10 mouse cellular contexts compared by ENCODE assay signal in the genomic region with DNA sequence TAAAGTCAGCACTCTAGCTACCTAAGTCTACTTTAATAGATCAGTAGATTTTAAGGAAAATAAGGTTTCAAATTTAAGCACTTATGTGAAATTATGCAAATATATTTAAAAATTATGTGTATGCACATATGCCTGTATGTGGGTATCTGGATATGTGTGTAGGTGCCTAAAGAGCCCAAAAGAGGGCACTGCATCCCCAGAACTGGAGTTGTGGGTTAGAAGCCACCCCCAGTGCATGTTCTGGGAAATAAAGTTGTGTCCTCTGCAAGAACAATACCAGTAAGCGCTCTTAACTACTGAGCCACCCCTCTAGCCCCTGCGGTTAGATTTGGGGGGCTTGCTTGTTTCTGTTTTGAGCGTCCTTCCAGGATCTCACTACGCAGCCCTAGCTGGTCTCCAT.
DNase-seq lines count a peak whose midpoint lies in the region; TF ChIP-seq lines count a peak whose summit lies in the region.
"Had no signal": no experiment of that assay in that cellular context is flagged by ENCODE, and none has a peak within 500 bp of the region (broad histone marks: within the 10 kb centered on the region; RNA-seq: fewer than 3 reads in every experiment).

No protein-coding gene starts in this region.

- TF ChIP-seq POLR2A in brain, embryonic 14.5 days (IDR thresholded peaks at IDR 0.05; ENCODE audit: borderline replicate concordance, extremely low read depth, insufficient read depth, insufficient read length, poor library complexity, severe bottlenecking) = no peak
- TF ChIP-seq POLR2A in small intestine, adult 2 months (IDR thresholded peaks at IDR 0.05; ENCODE audit: low read depth, low read length) = no peak

- H3K4me3 ChIP-seq in layer of hippocampus, adult 2 months = no peak overlapping the region
- H3K4me3 ChIP-seq in E14TG2a.4 (replicated peaks; ENCODE audit: low read length) = no peak overlapping the region
- H3K4me3 ChIP-seq in small intestine, adult 2 months (ENCODE audit: low read depth, low read length) = no peak overlapping the region
- H3K4me3 ChIP-seq: heart, embryonic 15.5 days had no signal

- intact Hi-C loops in gastrocnemius, postnatal 14 days (cut with DNase I; ENCODE audit: low total_unique reads) = loop anchor here (5.0 kb wide), 1 partner anchor 120 kb away; no protein-coding TSS in a partner anchor

- no peaks in the 10 kb centered on the region for H3K9me3 ChIP-seq in E14TG2a.4 (ENCODE audit: low read length)
- H3K9me3 ChIP-seq: heart, embryonic 15.5 days had no signal

- TF ChIP-seq CTCF in layer of hippocampus, adult 2 months (conservative IDR thresholded peaks at IDR 0.05) = peak; percentile 77
- TF ChIP-seq CTCF in E14TG2a.4 (conservative IDR thresholded peaks at IDR 0.05; ENCODE audit: low read length) = peak; percentile 28
- TF ChIP-seq CTCF in brain, embryonic 14.5 days (IDR thresholded peaks at IDR 0.05; ENCODE audit: borderline replicate concordance, extremely low read depth, insufficient read depth, insufficient read length) = peak; percentile 21; the same call in 1 of the 2 replicates
- TF ChIP-seq CTCF in small intestine, adult 2 months (IDR thresholded peaks at IDR 0.05; ENCODE audit: extremely low read depth, insufficient read length, insufficient replicate concordance, low read depth, low read length) = peak; percentile 47; the same call in 1 of the 2 replicates

- no peaks in the 10 kb centered on the region; the same call in 1 of the 2 replicates for H3K36me3 ChIP-seq in E14TG2a.4 (ENCODE audit: insufficient read depth, low read length)
- H3K36me3 ChIP-seq in small intestine, adult 2 months (ENCODE audit: control insufficient read depth, insufficient read depth, low read length) = no peaks in the 10 kb centered on the region
- H3K36me3 ChIP-seq: heart, embryonic 15.5 days had no signal

- no peak overlapping the region for H3K27ac ChIP-seq in layer of hippocampus, adult 2 months
- no peak overlapping the region for H3K27ac ChIP-seq in small intestine, adult 2 months (ENCODE audit: insufficient read depth, low read depth, low read length)
- H3K27ac ChIP-seq: heart, embryonic 15.5 days; macrophage had no signal

- 91% methylated on average over 4 of the region's 4 CpGs for WGBS in small intestine, adult 2 months

- H3K27me3 ChIP-seq in E14TG2a.4 (ENCODE audit: insufficient read depth, low read length) = no peaks in the 10 kb centered on the region
- no peaks in the 10 kb centered on the region for H3K27me3 ChIP-seq in small intestine, adult 2 months (ENCODE audit: control insufficient read depth, insufficient read depth, low read length)
- H3K27me3 ChIP-seq: heart, embryonic 15.5 days had no signal

- H3K4me1 ChIP-seq in E14TG2a.4 (replicated peaks; ENCODE audit: low read depth, low read length) = no peaks in the 10 kb centered on the region
- no peaks in the 10 kb centered on the region for H3K4me1 ChIP-seq in small intestine, adult 2 months (ENCODE audit: control insufficient read depth, insufficient read depth, insufficient read length, low read length)

- no peak for DNase-seq in layer of hippocampus, adult 2 months (ENCODE audit: low spot score in 2 of 2)
- DNase-seq in layer of hippocampus, postnatal 25 days (ENCODE audit: extremely low spot score in 1 of 2, low spot score in 1 of 2) = no peak
- DNase-seq in brain, embryonic 14.5 days (ENCODE audit: low read depth) = peak; percentile 14
- DNase-seq in gastrocnemius, postnatal 14 days = no peak
- DNase-seq in cerebellum, adult 8-10 months = no peak
- no peak for DNase-seq in heart, adult 11 months

Comparison
In these comparisons a context has a peak if more than half of its experiments do, and no peak if none do; other contexts are left out.
1. CTCF ChIP-seq: peak in every context shown above with its lines; median percentile 77 in layer of hippocampus, adult 2 months; 47 in small intestine, adult 2 months; 28 in E14TG2a.4; 21 in brain, embryonic 14.5 days.